Mouse (Mus musculus) cortical plate, adult 2 months (tissue): ENCODE results near the gene Adgrv1. TPM values are rescaled to one million over a fixed set of nuclear protein-coding genes. Genes with fewer than 3 reads are reported as not detected.

Source experiments
- H3K27ac ChIP-seq: fragments of 200-500 bp; 2 replicates; pipeline ENCODE4 v1.5.1; 2012; ENCODE audit warnings: low read length, control low read depth, inconsistent platforms; ENCODE audit not compliant: insufficient read depth
- H3K4me1 ChIP-seq: fragments of 200-500 bp; 2 replicates; pipeline ENCODE4 v1.6.1; 2011; ENCODE audit warnings: low read length; ENCODE audit not compliant: control insufficient read depth, insufficient read depth
- H3K4me3 ChIP-seq: fragments of 200-500 bp; 2 replicates; pipeline ENCODE4 v1.5.1; 2011; ENCODE audit warnings: mild to moderate bottlenecking, low read length, control low read depth; ENCODE audit not compliant: insufficient read depth
- CTCF ChIP-seq: fragments of 200-500 bp; IDR thresholded peaks from 2 replicates; pipeline ENCODE4 v1.5.1; 2011; ENCODE audit warnings: mild to moderate bottlenecking, control low read depth, low read length; ENCODE audit not compliant: insufficient read depth; ENCODE audit errors: extremely low read depth
- POLR2A ChIP-seq: fragments of 200-500 bp; IDR thresholded peaks from 2 replicates; pipeline ENCODE4 v1.6.1; 2011; ENCODE audit warnings: mild to moderate bottlenecking, low read length, control low read depth; ENCODE audit not compliant: insufficient read depth; ENCODE audit errors: extremely low read depth
- polyA plus RNA-seq: library from polyadenylated mRNA; depleted of rRNA; stranded (reverse); fragments of >200 nt; gene quantifications from 2 replicates; pipeline ENCODE4 v1.2.3, GENCODE M21; 2012

Gene Adgrv1
- polyA plus RNA-seq, 1 experiment = 2.4 TPM

DNA sequence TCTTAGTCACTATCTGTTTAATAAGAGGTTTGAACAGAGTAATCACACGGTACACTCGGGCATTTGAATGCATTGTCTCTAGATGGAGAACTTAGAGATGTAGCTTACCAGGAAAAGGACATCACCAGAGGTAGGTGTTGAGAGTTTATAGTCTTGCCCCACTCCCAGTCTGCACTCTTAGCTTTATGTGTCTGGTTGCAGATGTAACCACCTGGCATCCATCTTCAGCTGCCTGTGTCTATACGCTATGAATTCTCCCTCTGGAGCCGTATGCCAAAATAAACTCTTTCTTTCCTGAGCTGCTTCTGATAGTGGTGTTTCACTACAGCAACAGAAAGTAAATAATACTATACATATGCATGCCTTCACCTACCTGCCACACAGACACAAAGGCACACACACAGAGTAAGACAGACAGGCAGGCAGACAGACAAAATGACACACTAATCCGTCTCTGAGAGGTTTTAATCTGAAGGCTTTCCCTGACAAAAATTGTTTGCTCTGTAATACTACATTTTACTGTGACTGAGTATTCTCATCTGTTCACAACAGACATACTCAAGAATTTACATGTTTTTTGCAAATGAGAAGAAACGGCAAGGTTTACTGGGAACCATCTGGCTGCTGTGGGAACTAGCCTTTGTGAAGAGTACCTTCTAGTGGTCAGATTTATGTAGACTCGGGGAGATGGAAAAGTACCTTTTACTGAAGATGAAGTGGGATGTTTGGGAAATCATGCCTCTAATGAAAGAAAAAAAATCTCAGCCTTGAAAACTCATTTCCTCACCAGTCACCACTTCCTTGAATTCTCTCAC lies 318.4 kb downstream of the Adgrv1 start:
- no peak overlapping the region for H3K4me3 ChIP-seq
- no peak overlapping the region for H3K27ac ChIP-seq
- no peak for TF ChIP-seq POLR2A
- TF ChIP-seq CTCF = peak; percentile 47; the same call in 1 of the 2 replicates
- H3K4me1 ChIP-seq = no peaks in the 10 kb centered on the region

DNA sequence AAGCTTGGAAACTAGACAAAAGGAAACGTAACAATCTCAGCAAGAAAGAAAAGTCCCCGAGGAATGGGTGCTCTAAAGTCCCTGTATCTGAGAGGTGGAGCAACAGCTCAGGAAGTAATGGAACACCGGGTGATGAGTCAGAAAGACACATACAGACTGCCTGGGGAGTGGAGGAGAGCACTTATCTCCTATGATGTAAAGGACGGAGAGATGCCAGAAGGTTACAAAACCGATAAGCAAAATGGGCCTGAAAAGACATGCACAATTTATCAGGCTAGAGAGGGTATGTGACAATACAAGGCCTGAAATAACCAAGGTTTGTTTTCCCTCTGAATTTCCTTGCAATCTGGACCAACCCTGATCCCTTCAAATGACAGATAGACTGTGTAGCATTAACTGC lies 320.8 kb downstream of the Adgrv1 start:
- Histone ChIP-seq H3K4me1 (no peaks in the 10 kb centered on the region), H3K4me3 (no peak overlapping the region), H3K27ac (no peak overlapping the region)
- no peak for TF ChIP-seq CTCF
- no peak for TF ChIP-seq POLR2A

DNA sequence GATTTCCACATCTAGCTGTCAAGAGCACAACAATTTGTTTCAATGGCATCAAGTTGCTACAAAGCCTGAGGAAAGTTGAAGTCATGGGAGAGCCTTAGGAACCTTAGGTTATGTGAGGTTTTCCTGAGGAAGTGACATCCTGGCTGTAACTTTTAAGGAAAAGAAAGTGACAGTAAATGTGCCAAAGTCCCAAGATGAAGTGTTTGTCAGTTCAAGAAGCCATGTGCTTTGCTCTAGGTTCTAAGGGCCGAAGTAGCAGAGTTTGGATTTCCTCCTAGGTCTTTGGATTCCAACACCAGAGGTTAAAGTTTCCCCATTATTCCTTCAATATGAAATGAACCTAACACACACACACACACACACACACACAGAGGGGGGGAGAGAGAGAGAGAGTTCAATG lies 332.1 kb downstream of the Adgrv1 start:
- no peak overlapping the region for H3K27ac ChIP-seq
- H3K4me1 ChIP-seq = no peaks in the 10 kb centered on the region
- TF ChIP-seq POLR2A = no peak
- no peak for TF ChIP-seq CTCF
- no peak overlapping the region for H3K4me3 ChIP-seq

DNA sequence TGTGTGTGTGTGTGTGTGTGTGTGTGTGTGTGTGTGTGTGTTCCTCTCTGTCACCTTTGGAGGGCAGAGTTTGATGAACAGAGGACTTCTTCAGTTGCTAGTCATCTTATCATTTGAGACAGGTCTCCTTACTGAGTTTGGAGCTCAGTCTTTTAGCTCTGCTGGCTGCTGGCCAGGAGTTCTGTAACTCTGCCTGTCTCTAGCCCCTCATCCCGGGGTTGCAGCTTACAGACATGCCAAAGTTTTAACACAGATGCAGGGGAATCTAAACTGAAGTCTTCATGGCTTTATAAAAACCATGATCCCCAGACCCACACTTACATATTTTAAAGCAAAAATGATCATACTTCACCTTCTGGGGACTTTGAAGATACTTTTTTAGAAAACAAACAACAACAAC lies 338.8 kb downstream of the Adgrv1 start:
- TF ChIP-seq POLR2A = no peak
- TF ChIP-seq CTCF = no peak
- Histone ChIP-seq H3K4me3 (no peak overlapping the region), H3K4me1 (no peaks in the 10 kb centered on the region), H3K27ac (no peak overlapping the region)

DNA sequence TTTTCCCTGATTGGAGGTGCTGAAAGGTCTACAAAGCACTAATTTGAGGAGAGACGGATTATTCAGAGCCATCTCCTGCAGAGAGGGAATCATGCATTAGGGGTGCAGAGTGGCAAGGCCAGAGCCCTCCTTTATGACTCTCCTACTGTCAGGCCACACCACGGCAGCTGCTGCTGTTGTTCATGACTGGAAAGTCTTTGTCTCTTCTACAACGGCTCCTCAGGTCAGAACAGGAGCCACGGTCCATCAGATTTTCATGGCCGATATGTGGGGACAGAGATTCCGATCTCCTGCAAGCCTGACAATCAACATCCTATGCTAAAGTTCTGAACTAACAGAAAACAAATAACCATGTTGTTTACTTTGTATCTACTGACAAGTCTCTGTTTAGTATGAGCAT lies 350.8 kb downstream of the Adgrv1 start:
- no peak overlapping the region for H3K4me3 ChIP-seq
- no peak for TF ChIP-seq CTCF
- no peak for TF ChIP-seq POLR2A
- no peak overlapping the region for H3K27ac ChIP-seq
- H3K4me1 ChIP-seq = no peaks in the 10 kb centered on the region

DNA sequence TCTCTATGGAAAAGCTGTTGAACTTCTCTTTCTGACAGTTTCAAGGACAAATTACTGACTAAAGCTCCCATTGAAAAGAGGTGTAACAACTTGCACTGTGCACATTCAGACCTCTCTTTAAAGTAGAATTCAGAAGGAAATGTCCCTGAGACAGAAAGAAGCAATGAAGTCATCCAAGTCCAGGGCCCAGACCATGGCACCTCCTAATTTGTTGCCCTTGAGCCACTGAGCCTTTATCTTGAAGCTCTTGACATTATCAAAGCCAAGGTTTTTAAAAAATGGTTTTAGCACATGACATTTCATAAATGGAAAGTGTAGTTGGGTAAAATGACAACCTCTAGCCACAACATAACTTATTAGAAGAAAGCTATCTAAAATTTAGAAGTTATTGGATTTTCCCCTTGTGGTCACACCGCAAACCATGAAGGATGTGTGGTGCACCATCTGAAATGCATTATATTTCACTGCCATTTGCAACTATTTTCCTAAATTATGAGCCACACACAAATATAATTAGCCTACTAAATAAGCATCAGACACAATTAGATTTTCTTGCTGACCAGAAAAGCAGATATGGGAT lies 352.2 kb downstream of the Adgrv1 start:
- H3K4me3 ChIP-seq = no peak overlapping the region
- TF ChIP-seq CTCF = no peak
- TF ChIP-seq POLR2A = no peak
- no peaks in the 10 kb centered on the region for H3K4me1 ChIP-seq
- no peak overlapping the region for H3K27ac ChIP-seq

DNA sequence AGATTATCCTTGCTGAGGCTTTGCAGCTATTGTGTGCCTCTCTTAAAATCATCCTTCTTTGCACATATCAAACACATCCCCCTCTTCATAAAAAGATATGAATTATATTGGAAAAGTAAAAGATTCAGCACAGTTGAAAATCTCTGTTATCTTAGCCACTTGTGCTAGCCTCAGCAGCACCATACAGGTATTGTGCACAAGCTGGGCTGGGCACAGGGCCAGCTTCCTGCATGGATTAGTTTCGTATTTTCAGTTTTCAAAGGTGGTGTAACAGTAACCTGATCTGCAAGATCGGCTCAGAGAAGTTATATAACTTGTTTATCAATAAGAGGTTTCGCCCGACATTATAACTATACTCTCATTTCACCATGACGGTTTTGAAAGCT lies 353.6 kb downstream of the Adgrv1 start:
- TF ChIP-seq POLR2A (no peak), CTCF (no peak)

DNA sequence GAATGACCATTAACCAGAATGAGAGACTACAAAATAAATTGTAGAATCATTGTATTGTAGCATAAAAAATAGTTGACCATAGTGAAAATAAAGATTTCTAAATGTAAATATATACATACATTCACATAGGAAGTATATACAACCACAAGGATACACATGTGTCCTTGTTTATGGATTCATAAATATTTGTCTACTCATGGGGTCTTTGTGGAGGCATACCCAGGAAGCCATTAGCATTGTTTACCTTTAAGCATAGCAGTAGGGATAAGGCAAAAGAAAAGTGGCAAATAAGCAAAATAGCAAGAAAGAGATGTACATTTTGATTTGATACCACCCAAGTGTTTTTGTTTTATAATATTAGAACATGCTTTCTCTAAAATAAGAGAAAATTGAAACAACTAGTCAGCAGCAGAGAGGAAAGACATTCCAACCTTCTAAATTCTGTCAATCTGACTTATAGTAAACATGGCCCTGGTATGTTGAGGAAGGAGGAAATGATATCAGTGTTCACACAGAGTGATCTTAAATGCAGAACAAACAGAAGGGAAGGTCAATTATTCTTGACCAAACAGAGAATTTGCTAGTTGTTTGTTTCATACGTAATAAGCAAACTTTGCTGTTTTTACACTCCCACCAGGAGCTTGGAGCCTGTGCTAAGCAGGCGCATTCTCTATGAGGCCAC lies 354.1 kb downstream of the Adgrv1 start:
- Histone ChIP-seq H3K27ac (no peak overlapping the region), H3K4me1 (no peaks in the 10 kb centered on the region), H3K4me3 (no peak overlapping the region)
- TF ChIP-seq POLR2A = no peak
- no peak for TF ChIP-seq CTCF

More for the DNA sequence above, 353.6 kb downstream of the Adgrv1 start:
- Histone ChIP-seq H3K27ac (no peak overlapping the region), H3K4me3 (no peak overlapping the region), H3K4me1 (no peaks in the 10 kb centered on the region)

DNA sequence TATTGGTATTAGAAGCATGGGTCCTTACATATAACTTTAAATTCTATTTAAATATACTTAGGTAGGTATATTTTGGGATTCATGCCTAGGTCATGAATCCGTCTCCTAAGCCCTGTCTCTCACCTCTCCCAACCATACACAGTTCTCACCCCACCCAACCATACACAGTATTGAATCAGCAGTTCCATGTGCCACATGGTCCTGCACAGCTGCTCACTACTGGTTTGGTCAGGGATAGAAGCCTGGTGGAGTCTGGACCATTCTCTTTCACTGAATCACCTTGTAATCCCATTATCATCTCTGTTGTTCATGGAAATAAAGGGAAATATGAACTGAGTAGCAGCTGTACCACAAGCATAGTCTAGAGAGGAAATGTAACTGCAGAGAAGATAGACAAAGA lies 359.1 kb downstream of the Adgrv1 start:
- TF ChIP-seq CTCF (no peak), POLR2A (no peak)
- Histone ChIP-seq H3K27ac (no peak overlapping the region), H3K4me1 (no peaks in the 10 kb centered on the region), H3K4me3 (no peak overlapping the region)
